Mouse (Mus musculus) hindbrain, embryonic 11.5 days (tissue): ENCODE results near the gene Dhrs1. TPM values are rescaled to one million over a fixed set of nuclear protein-coding genes. Genes with fewer than 3 reads are reported as not detected.

ENCODE experiments used
- ATAC-seq: fragments of 200-750 bp; cut with Nextera tagmentation; 2 replicates; pipeline ENCODE4 v1.8.0; 2017; ENCODE audit warnings: mild to moderate bottlenecking, moderate TSS enrichment, moderate library complexity; ENCODE audit not compliant: low FRiP score
- DNase-seq: peaks from one replicate; pipeline ENCODE4 v3.0.0-alpha.2; 2015; ENCODE audit warnings: low spot score
- H3K27ac ChIP-seq: fragments of 300-500 bp; sonication (generic); 2 replicates; pipeline ENCODE4 v1.5.1; 2014; ENCODE audit warnings: mild to moderate bottlenecking, low read depth, low read length
- H3K27me3 ChIP-seq: fragments of 300-500 bp; sonication (generic); 2 replicates; pipeline ENCODE4 v1.6.1; 2014; ENCODE audit warnings: mild to moderate bottlenecking, low read length, moderate library complexity, mixed read lengths; ENCODE audit not compliant: control insufficient read depth, insufficient read depth
- H3K36me3 ChIP-seq: fragments of 300-500 bp; sonication (generic); 2 replicates; pipeline ENCODE4 v1.6.1; 2014; ENCODE audit warnings: mild to moderate bottlenecking, low read length, moderate library complexity, mixed read lengths; ENCODE audit not compliant: control insufficient read depth, insufficient read depth
- H3K4me1 ChIP-seq: fragments of 300-500 bp; sonication (generic); replicated peaks from 2 replicates; pipeline ENCODE4 v1.6.1; 2014; ENCODE audit warnings: low read length, mixed read lengths; ENCODE audit not compliant: control insufficient read depth, insufficient read depth
- H3K4me2 ChIP-seq: fragments of 300-500 bp; sonication (generic); replicated peaks from 2 replicates; pipeline ENCODE4 v1.6.1; 2014; ENCODE audit warnings: mild to moderate bottlenecking, low read depth, low read length
- H3K4me3 ChIP-seq: fragments of 300-500 bp; sonication (generic); 2 replicates; pipeline ENCODE4 v1.5.1; 2014; ENCODE audit warnings: low read depth, low read length
- H3K9ac ChIP-seq: fragments of 300-500 bp; sonication (generic); 2 replicates; pipeline ENCODE4 v1.6.1; 2014; ENCODE audit warnings: low read depth, low read length
- H3K9me3 ChIP-seq: fragments of 300-500 bp; sonication (generic); 2 replicates; pipeline ENCODE4 v1.6.1; 2016; ENCODE audit warnings: low read length; ENCODE audit not compliant: control insufficient read depth
- WGBS: fragments of 180-500 bp; shearing (Covaris S2); extraction: QIAGEN DNeasy Blood & Tissue Kit; methylation state at CpG from one replicate; pipeline ENCODE4 v1.1.7; 2014; 5-methylcytosine and 5-hydroxymethylcytosine counted together
- polyA plus RNA-seq: library from polyadenylated mRNA; unstranded; fragments of >200 nt; fragmentation: Nextera tagmentation; extraction: Ambion mirVana; gene quantifications from 2 replicates; pipeline ENCODE4 v1.2.1, GENCODE M21; 2014

Gene Dhrs1
- polyA plus RNA-seq, 1 experiment from 2014 or later = 68.6 TPM

GRCm38 (mm10) chr14:55782361-55782960, 37.0 kb upstream of the Dhrs1 start:
- Histone ChIP-seq H3K9me3 (no peaks in the 10 kb centered on the region), H3K4me2 (no peak overlapping the region), H3K27ac (no peak overlapping the region), H3K4me1 (peaks cover 5% of the 10 kb centered on the region; the same call in 1 of the 2 replicates), H3K36me3 (no peaks in the 10 kb centered on the region), H3K9ac (no peak overlapping the region), H3K4me3 (no peak overlapping the region), H3K27me3 (peaks cover 46% of the 10 kb centered on the region)
- no peak for ATAC-seq
- WGBS = 50% methylated on average over 9 of the region's 9 CpGs
- DNase-seq = no peak

DNA sequence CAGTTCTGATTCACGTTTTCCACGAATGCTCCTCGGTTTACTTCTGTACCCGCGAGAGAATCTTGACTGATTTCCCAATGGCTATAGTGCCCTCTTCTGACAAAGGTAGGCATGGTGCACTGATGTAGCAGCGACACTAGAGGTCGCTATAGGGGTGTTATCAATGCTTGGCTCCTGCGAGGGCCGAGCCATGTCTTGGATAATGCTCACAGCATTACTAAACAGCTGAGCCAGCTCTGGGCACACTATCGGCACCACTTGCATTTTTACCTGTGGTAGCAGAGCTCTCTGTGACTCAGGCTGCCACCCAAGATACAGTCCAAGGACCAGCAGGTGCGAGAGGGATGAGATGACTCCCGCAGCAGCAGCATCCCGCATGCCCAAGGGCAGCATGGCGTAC, 35.8 kb upstream of the Dhrs1 start:
- H3K4me2 ChIP-seq = 0 out of 2 replicates have a peak overlapping the region, but pooled peaks have one; percentile 11
- DNase-seq (peak; percentile 86), ATAC-seq (peak; percentile 60)
- H3K9me3 ChIP-seq = no peaks in the 10 kb centered on the region
- no peaks in the 10 kb centered on the region for H3K36me3 ChIP-seq
- no peak overlapping the region for H3K9ac ChIP-seq
- peaks cover 5% of the 10 kb centered on the region; the same call in 1 of the 2 replicates for H3K4me1 ChIP-seq
- WGBS = 14% methylated on average over 14 of the region's 14 CpGs
- no peak overlapping the region for H3K4me3 ChIP-seq
- no peak overlapping the region for H3K27ac ChIP-seq
- H3K27me3 ChIP-seq = peaks cover 37% of the 10 kb centered on the region

- DNase-seq (no peak), ATAC-seq (no peak)
- H3K9ac ChIP-seq = no peak overlapping the region
- peaks cover 35% of the 10 kb centered on the region for H3K27me3 ChIP-seq
- H3K4me1 ChIP-seq = peaks cover 5% of the 10 kb centered on the region; the same call in 1 of the 2 replicates
- no peak overlapping the region for H3K4me2 ChIP-seq
- 82% methylated on average over 11 of the region's 11 CpGs for WGBS
- H3K4me3 ChIP-seq = no peak overlapping the region
- no peak overlapping the region for H3K27ac ChIP-seq
- H3K9me3 ChIP-seq = no peaks in the 10 kb centered on the region
- no peaks in the 10 kb centered on the region for H3K36me3 ChIP-seq
Observed at GRCm38 (mm10) chr14:55780736-55781135, 35.2 kb upstream of the Dhrs1 start.

GRCm38 (mm10) chr14:55779656-55780055, 34.2 kb upstream of the Dhrs1 start:
- no peak overlapping the region for H3K27ac ChIP-seq
- no peak overlapping the region for H3K9ac ChIP-seq
- peaks cover 5% of the 10 kb centered on the region; the same call in 1 of the 2 replicates for H3K4me1 ChIP-seq
- no peaks in the 10 kb centered on the region for H3K36me3 ChIP-seq
- H3K4me2 ChIP-seq = no peak overlapping the region
- H3K4me3 ChIP-seq = no peak overlapping the region
- 73% methylated on average over 16 of the region's 16 CpGs for WGBS
- peaks cover 28% of the 10 kb centered on the region for H3K27me3 ChIP-seq
- no peak for DNase-seq
- no peaks in the 10 kb centered on the region for H3K9me3 ChIP-seq
- ATAC-seq = no peak

- DNase-seq (no peak), ATAC-seq (no peak)
- Histone ChIP-seq H3K4me3 (no peak overlapping the region), H3K9me3 (no peaks in the 10 kb centered on the region), H3K4me1 (peaks cover 5% of the 10 kb centered on the region; the same call in 1 of the 2 replicates), H3K4me2 (no peak overlapping the region), H3K27ac (no peak overlapping the region), H3K36me3 (no peaks in the 10 kb centered on the region), H3K9ac (no peak overlapping the region), H3K27me3 (peaks cover 21% of the 10 kb centered on the region)
- WGBS = 94% methylated on average over 15 of the region's 15 CpGs
Observed at GRCm38 (mm10) chr14:55778686-55779085, 33.2 kb upstream of the Dhrs1 start.

DNA sequence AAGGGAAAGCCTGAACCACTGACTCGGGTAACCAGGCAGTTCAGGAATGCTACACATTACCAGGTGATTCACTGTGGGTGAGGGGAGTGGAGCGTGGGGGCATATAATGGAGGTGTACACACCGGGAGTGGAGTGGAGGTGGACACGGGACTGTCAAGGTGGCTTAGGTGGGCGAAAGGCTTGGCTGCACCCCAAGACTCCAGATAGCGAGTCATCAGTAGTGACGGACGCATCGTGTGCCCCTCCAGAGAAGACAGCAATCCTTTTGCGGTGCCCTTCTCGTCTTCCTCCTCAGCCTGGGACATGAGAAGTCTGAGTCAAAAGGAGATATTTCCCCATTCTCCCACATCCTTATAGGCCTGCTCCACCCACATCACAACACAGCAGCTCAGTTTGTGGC, 32.3 kb upstream of the Dhrs1 start:
- Histone ChIP-seq H3K27ac (no peak overlapping the region), H3K36me3 (no peaks in the 10 kb centered on the region), H3K27me3 (peaks cover 13% of the 10 kb centered on the region), H3K9me3 (no peaks in the 10 kb centered on the region), H3K4me1 (0 out of 2 replicates have a peak, but pooled peaks cover 2% of the 10 kb centered on the region), H3K9ac (no peak overlapping the region), H3K4me2 (no peak overlapping the region), H3K4me3 (no peak overlapping the region)
- DNase-seq (no peak), ATAC-seq (no peak)
- 86% methylated on average over 11 of the region's 11 CpGs for WGBS

- no peak for DNase-seq
Observed at GRCm38 (mm10) chr14:55777176-55777575, 31.7 kb upstream of the Dhrs1 start.

GRCm38 (mm10) chr14:55776711-55777110, 31.2 kb upstream of the Dhrs1 start:
- no peak for ATAC-seq

More at GRCm38 (mm10) chr14:55777176-55777575, 31.7 kb upstream of the Dhrs1 start:
- H3K9ac ChIP-seq = no peak overlapping the region
- no peaks in the 10 kb centered on the region for H3K9me3 ChIP-seq
- ATAC-seq = no peak
- no peaks in the 10 kb centered on the region for H3K36me3 ChIP-seq
- peaks cover 7% of the 10 kb centered on the region for H3K27me3 ChIP-seq
- no peak overlapping the region for H3K4me2 ChIP-seq
- H3K4me3 ChIP-seq = no peak overlapping the region
- 55% methylated on average over 3 of the region's 3 CpGs for WGBS
- no peak overlapping the region for H3K27ac ChIP-seq
- 0 out of 2 replicates have a peak, but pooled peaks cover 2% of the 10 kb centered on the region for H3K4me1 ChIP-seq

DNA sequence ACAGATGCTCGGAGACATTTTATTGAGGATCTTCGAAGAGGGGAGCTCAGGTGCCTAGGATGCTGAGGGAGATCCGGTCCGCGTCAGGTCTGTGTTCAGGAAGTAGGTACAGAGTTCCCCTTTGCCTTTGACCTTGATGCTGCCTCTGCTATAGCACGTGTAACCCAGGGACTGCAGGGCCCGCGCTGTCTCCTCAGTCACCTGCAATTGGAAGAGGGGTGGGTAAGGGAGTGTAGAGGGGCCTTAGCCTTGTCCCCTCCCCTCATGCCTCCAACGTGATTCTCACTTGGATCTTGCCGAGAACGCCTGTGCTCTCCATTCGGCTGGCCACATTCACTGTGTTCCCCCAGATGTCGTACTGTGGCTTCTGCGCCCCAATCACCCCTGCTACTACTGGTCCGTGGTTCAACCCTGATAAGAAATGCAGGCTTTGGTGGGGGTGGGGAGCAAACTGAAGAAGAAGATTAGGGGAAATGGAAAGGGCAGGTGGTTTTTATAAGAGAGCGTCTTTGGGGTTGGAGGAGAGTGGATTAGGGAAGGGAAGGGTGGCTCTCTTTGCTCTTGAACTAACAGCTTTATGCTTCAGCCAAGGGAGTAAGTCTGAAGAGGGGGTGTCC, 23.7 kb upstream of the Dhrs1 start:
- Histone ChIP-seq H3K9ac (no peak overlapping the region), H3K27me3 (peaks cover 33% of the 10 kb centered on the region), H3K27ac (no peak overlapping the region), H3K4me2 (no peak overlapping the region), H3K9me3 (no peaks in the 10 kb centered on the region), H3K4me3 (no peak overlapping the region), H3K36me3 (no peaks in the 10 kb centered on the region), H3K4me1 (0 out of 2 replicates have a peak, but pooled peaks cover 2% of the 10 kb centered on the region)
- WGBS = 76% methylated on average over 16 of the region's 16 CpGs
- no peak for ATAC-seq
- no peak for DNase-seq

More at GRCm38 (mm10) chr14:55776711-55777110, 31.2 kb upstream of the Dhrs1 start:
- H3K4me1 ChIP-seq = 0 out of 2 replicates have a peak, but pooled peaks cover under 1% of the 10 kb centered on the region
- no peak overlapping the region for H3K4me3 ChIP-seq
- 52% methylated on average over 7 of the region's 7 CpGs for WGBS
- no peaks in the 10 kb centered on the region for H3K36me3 ChIP-seq
- H3K27me3 ChIP-seq = peaks cover 4% of the 10 kb centered on the region
- H3K4me2 ChIP-seq = no peak overlapping the region
- H3K27ac ChIP-seq = no peak overlapping the region
- no peak overlapping the region for H3K9ac ChIP-seq
- DNase-seq = no peak
- no peaks in the 10 kb centered on the region for H3K9me3 ChIP-seq
